Mouse (Mus musculus) erythroblast, adult 5-6 weeks (primary cell): ENCODE data around the gene Fam241b. TPM values are rescaled to one million over a fixed set of nuclear protein-coding genes. Genes with fewer than 3 reads are reported as not detected.
"Not testable (repeated sequence)": the region's sequence is repeated elsewhere in the genome, so short reads cannot be mapped to it uniquely, and the experiment has no call there.

Experiments
- ATAC-seq: replicated peaks from 2 replicates; pipeline ENCODE4 v1.8.0; 2016; ENCODE audit warnings: moderate number of reproducible peaks, mild to moderate bottlenecking, moderate TSS enrichment, inconsistent platforms; ENCODE audit not compliant: poor library complexity, low FRiP score, severe bottlenecking
- total RNA-seq, 2 experiments: library from RNA; stranded (forward) in 1 of 2; stranded (reverse) in 1 of 2; fragments of 150-400 nt in 1 of 2; fragments of 200-764, 138-1000 nt in 1 of 2; gene quantifications; 2 replicates each; pipeline versions ENCODE4 v1.2.3 to v1.2.4; 2015 to 2017; ENCODE audit warnings: low replicate concordance in 2 of 2

The Fam241b gene
- total RNA-seq, 2 experiments from 2014 or later, result not detected

DNA sequence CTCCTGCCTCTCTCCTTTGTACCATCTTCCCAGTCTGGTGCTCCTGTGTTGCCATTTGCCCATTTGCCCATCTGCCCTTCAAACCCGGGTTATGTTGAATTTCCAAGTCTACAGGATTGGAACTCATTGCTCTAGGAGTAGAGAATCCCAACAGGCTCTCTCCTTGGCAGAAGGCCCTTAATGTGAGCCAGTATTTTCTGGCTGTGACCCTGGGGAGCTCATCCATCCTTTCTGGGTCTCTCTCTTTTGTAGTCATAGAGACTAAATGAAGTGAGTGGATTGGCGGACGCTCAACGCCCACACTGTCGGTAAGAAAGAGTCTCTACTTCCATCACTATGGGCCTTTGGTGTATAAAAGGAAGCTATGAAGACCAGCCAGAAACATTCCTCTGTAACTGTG is 56.9 kb downstream of the Fam241b start:
- ATAC-seq, result no peak

GRCm38 (mm10) chr10:62086044-62086443 is 57.7 kb downstream of the Fam241b start:
- no peak for ATAC-seq

DNA sequence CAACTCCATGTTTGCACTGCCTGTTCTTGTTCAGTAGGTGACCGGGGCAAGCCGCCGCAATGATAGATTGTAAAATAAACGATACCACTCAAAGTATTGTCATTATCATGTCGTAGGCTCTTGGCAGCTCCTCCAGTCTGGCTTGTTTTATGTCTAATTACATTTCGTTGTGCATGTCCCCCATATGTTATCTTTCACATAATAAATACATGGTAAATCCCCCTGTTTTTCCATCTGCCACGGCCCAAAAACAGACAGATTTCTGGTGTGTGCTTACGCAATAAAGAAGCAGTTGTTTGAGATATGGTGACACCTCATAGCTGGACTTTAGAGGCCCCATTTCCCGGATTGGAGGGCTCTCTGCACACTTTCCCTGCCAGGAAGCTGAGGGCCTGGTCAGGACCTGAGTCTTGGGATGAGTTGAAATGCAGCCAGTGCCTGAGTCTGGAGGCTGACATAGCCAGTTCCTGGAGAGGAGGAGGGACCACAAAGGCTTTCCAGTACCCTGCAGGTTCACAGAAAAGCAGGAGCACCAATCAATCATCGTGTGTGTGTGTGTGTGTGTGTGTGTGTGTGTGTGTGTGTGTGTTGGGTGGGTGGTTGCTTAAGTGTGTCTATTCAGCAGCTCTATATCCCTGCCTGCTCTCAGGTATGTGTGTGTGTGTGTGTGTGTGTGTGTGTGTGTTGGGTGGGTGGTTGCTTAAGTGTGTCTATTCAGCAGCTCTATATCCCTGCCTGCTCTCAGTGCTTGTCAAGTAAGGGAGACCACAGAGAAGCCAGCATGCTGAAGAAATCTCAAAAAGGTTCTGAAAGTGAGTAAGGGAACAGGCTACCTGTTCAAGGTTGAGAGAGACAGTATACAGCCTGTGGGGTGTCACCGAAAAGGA is 67.2 kb downstream of the Fam241b start:
- ATAC-seq, result no peak

- not testable (repeated sequence) for ATAC-seq
These were observed 72.4 kb downstream of the Fam241b start for GRCm38 (mm10) chr10:62071346-62071745.

DNA sequence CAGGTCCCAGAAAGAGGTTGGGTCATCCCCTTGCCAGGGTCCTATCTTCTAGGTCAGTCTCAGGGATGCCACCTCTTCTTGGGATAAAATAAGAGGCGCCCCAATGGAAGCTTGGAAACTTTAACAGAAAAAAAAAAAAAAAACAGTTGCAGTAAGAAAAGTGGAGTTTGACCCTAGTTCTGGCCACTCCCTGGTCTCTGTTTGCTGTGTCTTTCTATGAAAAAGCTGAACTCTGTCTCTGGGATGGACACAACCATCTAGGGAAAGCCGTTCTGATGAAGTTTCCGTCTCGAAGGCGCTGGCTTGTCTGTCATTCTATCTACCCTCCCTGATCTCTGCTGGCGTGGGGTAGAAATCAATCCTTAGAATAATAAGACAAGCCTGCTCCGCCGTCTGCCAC is 73.1 kb downstream of the Fam241b start:
- ATAC-seq, result no peak

GRCm38 (mm10) chr10:62069946-62070345 is 73.8 kb downstream of the Fam241b start:
- no peak for ATAC-seq

DNA sequence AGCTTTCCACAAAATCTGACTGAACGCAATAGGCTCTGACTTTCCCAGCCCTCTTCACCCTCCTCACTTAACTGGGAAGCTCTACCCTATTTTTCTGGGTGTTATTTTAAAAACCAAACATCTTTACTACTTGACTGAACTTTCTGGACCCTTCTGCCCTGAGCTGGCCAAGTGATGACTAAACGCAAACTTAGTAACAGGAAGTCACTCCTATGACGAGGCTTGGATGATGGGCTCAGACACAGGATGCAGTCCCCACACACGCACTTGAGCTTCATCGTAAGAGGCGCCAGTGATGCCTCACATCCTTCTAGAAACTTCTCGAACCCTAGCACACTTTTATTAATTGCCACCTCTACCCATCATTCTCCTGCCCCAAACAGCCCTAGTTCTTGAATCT is 74.3 kb downstream of the Fam241b start:
- ATAC-seq, result no peak

DNA sequence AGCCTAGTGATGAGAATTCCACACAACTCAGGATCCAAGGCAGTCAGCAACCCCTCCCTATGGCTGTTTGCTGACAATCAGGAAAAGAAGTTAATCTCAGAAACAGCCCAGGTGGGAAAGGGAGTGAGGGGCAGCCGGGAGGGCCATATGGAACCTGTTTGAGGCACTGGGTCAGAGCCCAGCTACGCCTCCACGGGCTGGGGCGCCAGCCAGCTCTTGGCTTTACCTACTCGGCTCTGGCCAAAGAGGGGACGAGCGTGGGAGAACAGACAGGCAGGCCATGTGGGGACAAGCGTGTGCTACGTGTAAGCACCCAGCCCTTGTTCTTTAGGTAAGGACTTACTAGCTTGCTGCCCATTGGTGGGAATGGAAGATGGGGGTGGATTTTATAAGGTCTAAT is 75.2 kb downstream of the Fam241b start:
- no peak for ATAC-seq

GRCm38 (mm10) chr10:62066213-62066612 is 77.5 kb downstream of the Fam241b start:
- no peak for ATAC-seq

DNA sequence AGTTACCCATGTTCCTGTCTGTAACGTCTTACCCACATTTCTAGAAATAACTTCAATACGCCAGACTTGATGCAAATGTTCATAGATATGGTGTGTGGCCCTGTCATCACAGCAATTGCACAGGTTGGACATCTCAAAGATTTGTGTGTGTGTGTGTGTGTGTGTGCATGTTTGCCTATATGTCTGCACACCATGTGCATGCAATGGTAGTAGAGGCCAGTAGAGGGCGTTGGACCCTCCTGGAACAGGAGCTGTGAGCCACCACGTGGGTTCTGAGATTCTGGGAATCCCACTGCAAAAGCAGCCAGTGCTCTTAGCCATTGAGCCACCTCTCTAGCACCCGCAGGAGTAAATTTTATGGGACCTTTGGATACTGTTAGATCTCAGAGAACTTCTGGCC is 80.9 kb downstream of the Fam241b start:
- ATAC-seq, result no peak

DNA sequence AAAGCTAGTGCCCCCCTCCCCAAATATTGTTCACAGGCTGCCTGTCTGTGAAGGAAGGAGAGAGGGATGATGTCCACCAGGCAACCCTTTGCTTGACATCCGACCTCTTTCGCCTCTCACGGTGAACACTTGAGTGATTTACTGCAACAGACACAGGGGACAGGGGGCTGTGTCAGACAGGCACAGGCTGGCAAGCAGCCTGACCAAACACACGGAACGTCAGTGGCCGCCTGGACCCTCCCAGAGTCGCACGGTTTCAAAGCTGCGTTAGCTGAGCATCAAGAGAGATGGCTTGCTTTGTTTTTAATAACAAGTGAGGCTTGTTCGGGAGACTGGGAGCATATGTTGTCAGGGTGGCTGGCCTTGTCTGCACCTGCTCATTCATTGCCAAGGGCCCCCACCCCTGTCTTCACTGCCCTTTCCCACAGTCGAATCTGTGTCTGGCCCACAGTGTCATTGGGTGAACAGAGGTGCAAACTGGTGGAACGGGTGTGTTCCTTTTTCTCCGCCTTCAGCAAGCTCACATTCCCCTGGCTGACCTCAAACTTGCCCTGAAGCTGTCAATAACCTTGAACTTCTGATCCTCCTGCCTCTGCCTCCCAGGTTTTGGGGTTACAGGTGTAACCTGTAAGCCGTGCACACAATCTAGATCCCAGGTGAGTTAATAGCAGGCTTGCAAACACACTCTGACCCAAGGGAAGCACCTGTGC is 82.6 kb downstream of the Fam241b start:
- ATAC-seq, result no peak

DNA sequence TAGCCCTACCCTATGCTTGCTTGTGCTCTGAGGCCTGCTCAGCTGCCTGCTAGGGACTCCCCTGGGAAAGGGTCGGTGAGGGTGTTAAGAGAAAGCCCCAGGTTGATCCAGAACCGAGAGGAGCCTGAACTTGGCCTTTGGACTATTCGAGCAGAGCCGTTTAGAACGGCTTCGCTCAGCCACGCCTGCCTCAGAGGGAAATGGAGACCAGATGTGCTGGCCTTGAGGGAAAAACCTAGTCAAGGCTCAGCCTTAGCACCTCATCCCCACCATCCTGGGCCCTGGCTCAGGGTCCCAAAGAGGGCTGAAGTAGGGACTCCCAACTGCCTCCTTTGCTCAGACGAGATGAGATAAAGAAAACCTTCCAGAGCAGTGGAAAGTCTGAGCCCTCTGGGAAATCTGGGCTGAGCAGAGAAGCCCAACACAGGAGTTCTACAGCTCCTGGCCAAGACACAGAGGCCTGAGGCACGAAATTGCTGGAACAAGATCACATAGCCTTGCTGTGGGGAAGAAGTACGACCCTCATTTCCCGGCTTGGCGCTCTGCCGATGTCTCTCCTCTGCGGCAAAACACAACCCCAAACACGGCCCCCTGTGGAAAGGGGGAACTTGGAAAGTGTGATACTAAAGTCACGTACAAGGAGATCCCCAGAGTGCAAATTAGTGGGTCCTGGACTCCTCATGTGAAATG is 83.4 kb downstream of the Fam241b start:
- ATAC-seq, result no peak

DNA sequence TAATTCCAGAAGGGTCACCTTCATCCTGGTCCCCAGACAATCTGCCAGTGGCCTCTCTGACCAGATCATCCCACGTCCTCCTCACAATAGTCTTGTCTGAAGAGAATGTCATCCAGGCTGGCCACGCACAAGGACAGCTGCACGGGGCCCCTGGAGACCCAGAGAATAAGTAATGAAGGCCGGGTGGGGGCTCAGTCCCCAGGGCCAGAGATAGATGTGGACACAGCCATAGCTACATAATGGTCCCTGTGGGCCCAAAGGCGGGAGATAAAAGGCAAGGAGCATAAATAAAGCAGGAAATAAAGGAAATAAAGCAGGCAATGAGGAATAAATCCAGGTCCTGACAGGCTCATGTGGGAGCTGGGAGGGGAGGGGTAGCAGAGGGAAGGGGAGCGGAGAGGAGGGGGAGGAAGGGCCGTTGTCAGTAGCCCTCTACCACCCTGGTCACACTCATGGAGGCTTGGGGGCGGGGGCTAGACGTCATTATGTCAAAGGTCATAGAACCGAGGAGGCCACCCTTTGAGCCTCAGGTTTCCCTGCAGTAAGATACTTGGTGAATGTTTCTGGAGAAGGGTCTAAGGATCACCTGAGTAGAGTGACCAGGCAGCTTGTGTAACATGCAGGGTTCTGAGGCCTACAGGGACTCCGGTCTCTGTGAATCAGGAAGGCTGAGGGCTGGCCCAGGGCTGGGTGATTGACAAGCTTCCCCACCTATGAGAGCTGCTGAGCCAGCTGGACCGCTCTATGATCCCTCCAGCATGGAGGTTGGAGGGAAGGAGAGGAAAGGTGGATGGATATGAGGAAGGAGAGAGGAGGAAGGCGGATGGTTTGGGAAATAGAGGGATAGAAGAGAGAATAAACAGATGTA is 85.0 kb downstream of the Fam241b start:
- ATAC-seq, result no peak

Other genes with a start within 250 kb of the Fam241b start
- gene Col13a1, start 164.8 kb downstream of the Fam241b start, total RNA-seq (2015; ENCODE audit: low replicate concordance), result not detected in 2 replicates
- gene Col13a1, start 164.8 kb downstream of the Fam241b start, total RNA-seq (2017; ENCODE audit: low replicate concordance), result not detected in 2 replicates
- gene Neurog3, start 10.8 kb downstream of the Fam241b start, total RNA-seq (2015; ENCODE audit: low replicate concordance), result not detected in 2 replicates
- gene Neurog3, start 10.8 kb downstream of the Fam241b start, total RNA-seq (2017; ENCODE audit: low replicate concordance), result not detected in 2 replicates
- 0.21 and 11.1 TPM in 2 replicates for gene Tspan15, start 87.3 kb upstream of the Fam241b start, total RNA-seq (2015; ENCODE audit: low replicate concordance)
- 1.6 TPM in 1 of 2 replicates, not detected in the other for gene Tspan15, start 87.3 kb upstream of the Fam241b start, total RNA-seq (2017; ENCODE audit: low replicate concordance)
- not detected in 2 replicates for gene Tacr2, start 108.5 kb upstream of the Fam241b start, total RNA-seq (2015; ENCODE audit: low replicate concordance)
- gene Tacr2, start 108.5 kb upstream of the Fam241b start, total RNA-seq (2017; ENCODE audit: low replicate concordance), result not detected in 2 replicates
- gene Hk1, start 236.0 kb upstream of the Fam241b start, total RNA-seq (2015; ENCODE audit: low replicate concordance), result 35.5 and 52.0 TPM in 2 replicates
- gene Hk1, start 236.0 kb upstream of the Fam241b start, total RNA-seq (2017; ENCODE audit: low replicate concordance), result 105 and 158 TPM in 2 replicates